8 mouse cellular contexts compared by ENCODE assay signal in genomic region chr2:18693871-18694610, GRCm38 (mm10). TPM values are rescaled to one million over a fixed set of nuclear protein-coding genes. Genes with fewer than 3 reads are reported as not detected.
A peak's percentile ranks its signal among the peaks of the same experiment; 100 is the strongest.
DNase-seq lines count a peak whose midpoint lies in the region; ATAC-seq and TF ChIP-seq lines count a peak whose summit lies in the region.

Gene Spag6 (plus strand): TSS chr2:18694032.

- TF ChIP-seq EP300 in CH12.LX (IDR thresholded peaks at IDR 0.05; ENCODE audit: low read length), result no peak

- no peak for TF ChIP-seq CTCF in CH12.LX (conservative IDR thresholded peaks at IDR 0.05 in 1 of 2, IDR thresholded peaks at IDR 0.05 in 1 of 2; ENCODE audit: low read depth in 2 of 2, low read length in 2 of 2)
- no peak for TF ChIP-seq CTCF in bone marrow, adult 2 months (IDR thresholded peaks at IDR 0.05; ENCODE audit: control insufficient read depth, insufficient read depth, low read length)
- TF ChIP-seq CTCF in lung, embryonic 14.5 days (IDR thresholded peaks at IDR 0.05; ENCODE audit: low read depth), result no peak

- H3K9me3 ChIP-seq in CH12.LX (replicated peaks; ENCODE audit: low read length), result peaks cover 10% of the 10 kb centered on the region
- no peaks in the 10 kb centered on the region for H3K9me3 ChIP-seq in forebrain, embryonic 11.5 days (ENCODE audit: control insufficient read depth, low read length)
- no peaks in the 10 kb centered on the region for H3K9me3 ChIP-seq in lung, embryonic 14.5 days (ENCODE audit: low read depth, low read length)
- H3K9me3 ChIP-seq in neural tube, embryonic 15.5 days (replicated peaks), result no peaks in the 10 kb centered on the region

- peak within 1 kb of the TSS; percentile 95 for H3K9ac ChIP-seq in CH12.LX (ENCODE audit: insufficient read depth, low read depth)
- peak within 1 kb of the TSS; percentile 72 for H3K9ac ChIP-seq in forebrain, embryonic 11.5 days (ENCODE audit: low read length)
- H3K9ac ChIP-seq in lung, embryonic 14.5 days, result peak within 1 kb of the TSS; percentile 86
- peak within 1 kb of the TSS; percentile 49 for H3K9ac ChIP-seq in neural tube, embryonic 15.5 days (replicated peaks)

- intact Hi-C loops in heart, postnatal 10 days (cut with DNase I), result loop anchor here (2.0 to 5.0 kb wide), 5 partner anchors 15 to 667 kb away; partner anchors contain the start of gene Dnajc1

- no peaks in the 10 kb centered on the region for H3K36me3 ChIP-seq in CH12.LX (replicated peaks in 1 of 2; ENCODE audit: control insufficient read depth in 1 of 2, insufficient read depth in 1 of 2, low read length in 1 of 2)
- no peaks in the 10 kb centered on the region for H3K36me3 ChIP-seq in forebrain, embryonic 11.5 days (ENCODE audit: control insufficient read depth, insufficient read depth, low read length)
- no peaks in the 10 kb centered on the region for H3K36me3 ChIP-seq in lung, embryonic 14.5 days (ENCODE audit: insufficient read depth)
- no peaks in the 10 kb centered on the region for H3K36me3 ChIP-seq in neural tube, embryonic 15.5 days

- H3K79me2 ChIP-seq in CH12.LX (replicated peaks; ENCODE audit: control insufficient read depth, extremely low read depth, insufficient read depth, poor library complexity, severe bottlenecking), result no peaks in the 10 kb centered on the region

- peak; percentile 71 for DNase-seq in CH12.LX (ENCODE audit: extremely low read depth)
- DNase-seq in forebrain, embryonic 11.5 days (ENCODE audit: low spot score), result peak; percentile 88
- peak; percentile 87 to 88 for DNase-seq in heart, postnatal 10 days
- peak; percentile 50 to 74 for DNase-seq in kidney, postnatal 36 days
- peak; percentile 79 for DNase-seq in lung, embryonic 14.5 days
- DNase-seq in thymus, postnatal 14 days, result peak; percentile 55

- peak within 1 kb of the TSS; percentile 91 for H3K27ac ChIP-seq in CH12.LX (ENCODE audit: insufficient read depth, low read depth)
- H3K27ac ChIP-seq in bone marrow, adult 2 months (ENCODE audit: control insufficient read depth, insufficient read depth, low read depth, low read length, poor library complexity), result peak within 1 kb of the TSS; percentile 78
- peak within 1 kb of the TSS; percentile 19; the same call in 1 of the 2 replicates for H3K27ac ChIP-seq in forebrain, embryonic 11.5 days (ENCODE audit: low read depth, low read length)
- H3K27ac ChIP-seq in lung, embryonic 14.5 days (ENCODE audit: low read depth), result peak within 1 kb of the TSS; percentile 78; the same call in 1 of the 2 replicates
- H3K27ac ChIP-seq in neural tube, embryonic 15.5 days (replicated peaks), result no peak within 1 kb of the TSS

- peak; percentile 82 for TF ChIP-seq POLR2A in CH12.LX (IDR thresholded peaks at IDR 0.05; ENCODE audit: low read depth, low read length)
- TF ChIP-seq POLR2A in bone marrow, adult 2 months (IDR thresholded peaks at IDR 0.05; ENCODE audit: borderline replicate concordance, control insufficient read depth, low read depth, low read length), result no peak; the same call in 1 of the 2 replicates

- H3K27me3 ChIP-seq in CH12.LX (replicated peaks), result peaks cover 25% of the 10 kb centered on the region
- H3K27me3 ChIP-seq in forebrain, embryonic 11.5 days (ENCODE audit: control insufficient read depth, insufficient read depth, low read length), result peaks cover 63% of the 10 kb centered on the region
- H3K27me3 ChIP-seq in lung, embryonic 14.5 days (ENCODE audit: insufficient read depth, low read length), result peaks cover 81% of the 10 kb centered on the region
- H3K27me3 ChIP-seq in neural tube, embryonic 15.5 days (replicated peaks), result peaks cover 47% of the 10 kb centered on the region

- under 1% methylated on average over 57 of the region's 61 CpGs for WGBS in bone marrow, adult 2 months
- WGBS in forebrain, embryonic 11.5 days, result under 1% methylated on average over 61 of the region's 61 CpGs
- under 1% methylated on average over 57 of the region's 61 CpGs for WGBS in lung, embryonic 14.5 days
- under 1% methylated on average over 50 of the region's 61 CpGs for WGBS in neural tube, embryonic 15.5 days

- ATAC-seq in forebrain, embryonic 11.5 days (replicated peaks; ENCODE audit: low FRiP score), result peak; percentile 69
- ATAC-seq in lung, embryonic 14.5 days (ENCODE audit: insufficient read depth), result peak; percentile 81
- peak; percentile 35; the same call in 1 of the 2 replicates for ATAC-seq in neural tube, embryonic 15.5 days (ENCODE audit: low FRiP score)

- dilution Hi-C loops in CH12.LX (cut with MboI; ENCODE audit: extremely low pct_ligation_motif_present, extremely low pct_unique_long_range_greater_than_20kb, low sequenced_read_pairs), result no loop called here

- H3K4me3 ChIP-seq in CH12.LX (replicated peaks in 1 of 3; ENCODE audit: low read depth in 2 of 3, low read length in 2 of 3, poor library complexity in 1 of 3), result peak within 1 kb of the TSS; percentile 74 to 84 (median 83)
- H3K4me3 ChIP-seq in bone marrow, adult 2 months (replicated peaks; ENCODE audit: control insufficient read depth, low read depth, low read length), result peak within 1 kb of the TSS; percentile 50
- peak within 1 kb of the TSS; percentile 48 for H3K4me3 ChIP-seq in forebrain, embryonic 11.5 days (ENCODE audit: low read depth, low read length)
- peak within 1 kb of the TSS; percentile 52 for H3K4me3 ChIP-seq in lung, embryonic 14.5 days (ENCODE audit: low read depth, low read length)
- H3K4me3 ChIP-seq in neural tube, embryonic 15.5 days (replicated peaks), result peak within 1 kb of the TSS; percentile 50

- H3K4me2 ChIP-seq in CH12.LX (ENCODE audit: insufficient read depth, low read depth, poor library complexity, severe bottlenecking), result peak within 1 kb of the TSS; percentile 65
- H3K4me2 ChIP-seq in forebrain, embryonic 11.5 days (ENCODE audit: low read depth, low read length, severe bottlenecking), result peak within 1 kb of the TSS; percentile 77
- H3K4me2 ChIP-seq in lung, embryonic 14.5 days, result peak within 1 kb of the TSS; percentile 82
- peak within 1 kb of the TSS; percentile 89 for H3K4me2 ChIP-seq in neural tube, embryonic 15.5 days

- H3K4me1 ChIP-seq in CH12.LX (ENCODE audit: control insufficient read depth in 1 of 2, insufficient read depth in 2 of 2), result peaks cover 0 to 10% of the 10 kb centered on the region in 2 experiments; a peak in 2 of 4 replicates
- H3K4me1 ChIP-seq in bone marrow, adult 2 months (ENCODE audit: control insufficient read depth, insufficient read depth, low read length), result peaks cover 2% of the 10 kb centered on the region; the same call in 1 of the 2 replicates
- peaks cover 17% of the 10 kb centered on the region for H3K4me1 ChIP-seq in forebrain, embryonic 11.5 days (replicated peaks; ENCODE audit: control insufficient read depth, insufficient read depth, low read length)
- H3K4me1 ChIP-seq in lung, embryonic 14.5 days (ENCODE audit: insufficient read depth), result no peaks in the 10 kb centered on the region; the same call in 1 of the 2 replicates
- H3K4me1 ChIP-seq in neural tube, embryonic 15.5 days, result peaks cover 33% of the 10 kb centered on the region

- in situ Hi-C loops in CH12.LX (cut with MboI; ENCODE audit: low pct_ligation_motif_present, low pct_unique_long_range_greater_than_20kb, low sequenced_read_pairs), result loop anchor here (25.0 kb wide), 2 partner anchors 307 to 657 kb away; partner anchors contain the start of genes A930004D18Rik, Dnajc1 and Skida1

- no peak for TF ChIP-seq RAD21 in CH12.LX (IDR thresholded peaks at IDR 0.05; ENCODE audit: low read depth, low read length)

TF ChIP-seq in CH12.LX, 34 proteins besides CTCF, POLR2A, EP300 and RAD21 (continues in another document):
- TF ChIP-seq JUND (conservative IDR thresholded peaks at IDR 0.05; ENCODE audit: low read depth, low read length) (no peak), BHLHE40 (IDR thresholded peaks at IDR 0.05; ENCODE audit: low read depth, low read length) (no peak), E2F4 (IDR thresholded peaks at IDR 0.05; ENCODE audit: insufficient replicate concordance, low read depth, low read length) (no peak), MYC (IDR thresholded peaks at IDR 0.05; ENCODE audit: low read depth, low read length) (peak; percentile 30; the same call in 1 of the 2 replicates), CHD1 (IDR thresholded peaks at IDR 0.05; ENCODE audit: low read depth, low read length) (no peak; the same call in 1 of the 2 replicates), HCFC1 (IDR thresholded peaks at IDR 0.05; ENCODE audit: low read depth, low read length) (no peak; the same call in 1 of the 2 replicates), TCF12 (IDR thresholded peaks at IDR 0.05; ENCODE audit: low read depth, low read length) (peak; percentile 58; the same call in 1 of the 2 replicates), ZC3H11A (IDR thresholded peaks at IDR 0.05; ENCODE audit: low read depth, low read length) (no peak), MAX (IDR thresholded peaks at IDR 0.05; ENCODE audit: low read length) (no peak), ZNF384 (IDR thresholded peaks at IDR 0.05; ENCODE audit: low read depth, low read length) (peak; percentile 99), NELFE (IDR thresholded peaks at IDR 0.05; ENCODE audit: low read depth, low read length) (peak; percentile 76), ELF1 (IDR thresholded peaks at IDR 0.05; ENCODE audit: low read depth, low read length) (peak; percentile 56; the same call in 1 of the 2 replicates), MEF2A (IDR thresholded peaks at IDR 0.05; ENCODE audit: borderline replicate concordance, low read depth, low read length) (no peak), TBP (conservative IDR thresholded peaks at IDR 0.05; ENCODE audit: low read depth, low read length) (peak; percentile 74; the same call in 1 of the 2 replicates), CHD2 (IDR thresholded peaks at IDR 0.05; ENCODE audit: low read length) (no peak), USF2 (conservative IDR thresholded peaks at IDR 0.05; ENCODE audit: low read depth, low read length) (no peak), PAX5 (IDR thresholded peaks at IDR 0.05; ENCODE audit: low read length) (no peak), SMC3 (IDR thresholded peaks at IDR 0.05; ENCODE audit: low read depth, low read length) (no peak), POLR2AphosphoS2 (IDR thresholded peaks at IDR 0.05; ENCODE audit: low read depth, low read length) (peak; percentile 59; the same call in 1 of the 2 replicates), MAFK (IDR thresholded peaks at IDR 0.05; ENCODE audit: insufficient replicate concordance, low read length) (no peak)

RNA-seq across cellular contexts. Expression of gene Spag6, which starts in this region (rescaled TPM):
- total RNA-seq in CH12.LX (2012; rRNA removed), result 0.34 and 0.63 TPM in 2 replicates
- 0.45 TPM in 1 of 2 replicates, not detected in the other for total RNA-seq in CH12.LX (2014; rRNA removed)
- polyA plus RNA-seq in CH12.LX (2012; ENCODE audit: insufficient read length, low read depth), result not detected in 2 replicates
- polyA plus RNA-seq in bone marrow, adult 2 months (2011; ENCODE audit: insufficient read depth, insufficient read length, low replicate concordance, missing spikeins), result not detected in 2 replicates
- polyA plus RNA-seq in forebrain, embryonic 11.5 days (2014; fragmentation: Nextera tagmentation; extraction: Ambion mirVana), result 0.21 and 0.44 TPM in 2 replicates
- under 1 TPM in 1 of 2 experiments, not detected in 1; 0.24 TPM for total RNA-seq in heart, postnatal 10 days (2021)
- polyA plus RNA-seq in lung, embryonic 14.5 days (2014; fragmentation: Nextera tagmentation; extraction: Ambion mirVana), result 0.14 and 0.22 TPM in 2 replicates
- polyA plus RNA-seq in neural tube, embryonic 15.5 days (2015; fragmentation: Nextera tagmentation; extraction: Ambion mirVana), result 0.06 TPM in 1 of 2 replicates, not detected in the other

Comparison
In these comparisons a context has a peak if more than half of its experiments do, and no peak if none do; other contexts are left out.
1. Peak in DNase-seq, H3K4me3 ChIP-seq, H3K27ac ChIP-seq, H3K9ac ChIP-seq and H3K4me2 ChIP-seq in CH12.LX; RNA of the gene not detected or under 1 TPM.
2. Peak in DNase-seq, ATAC-seq, H3K4me3 ChIP-seq, H3K27ac ChIP-seq, H3K9ac ChIP-seq and H3K4me2 ChIP-seq in forebrain, embryonic 11.5 days; RNA of the gene not detected or under 1 TPM.
3. Peak in DNase-seq in heart, postnatal 10 days; RNA of the gene not detected or under 1 TPM.
4. Peak in DNase-seq, ATAC-seq, H3K4me3 ChIP-seq, H3K27ac ChIP-seq, H3K9ac ChIP-seq and H3K4me2 ChIP-seq in lung, embryonic 14.5 days; RNA of the gene not detected or under 1 TPM.
5. Peak in ATAC-seq, H3K4me3 ChIP-seq, H3K9ac ChIP-seq and H3K4me2 ChIP-seq in neural tube, embryonic 15.5 days; RNA of the gene not detected or under 1 TPM.